Mouse (Mus musculus) MN1 (cell line): Measurements from ENCODE around the gene Epb42.
A peak's percentile ranks its signal among the peaks of the same experiment; 100 is the strongest.
"Not testable (repeated sequence)": the region's sequence is repeated elsewhere in the genome, so short reads cannot be mapped to it uniquely, and the experiment has no call there.

Experiments used
- DNase-seq: peaks from one replicate; pipeline ENCODE4 v3.0.0-alpha.2; 2016; ENCODE audit warnings: low spot score

Gene Epb42

DNA sequence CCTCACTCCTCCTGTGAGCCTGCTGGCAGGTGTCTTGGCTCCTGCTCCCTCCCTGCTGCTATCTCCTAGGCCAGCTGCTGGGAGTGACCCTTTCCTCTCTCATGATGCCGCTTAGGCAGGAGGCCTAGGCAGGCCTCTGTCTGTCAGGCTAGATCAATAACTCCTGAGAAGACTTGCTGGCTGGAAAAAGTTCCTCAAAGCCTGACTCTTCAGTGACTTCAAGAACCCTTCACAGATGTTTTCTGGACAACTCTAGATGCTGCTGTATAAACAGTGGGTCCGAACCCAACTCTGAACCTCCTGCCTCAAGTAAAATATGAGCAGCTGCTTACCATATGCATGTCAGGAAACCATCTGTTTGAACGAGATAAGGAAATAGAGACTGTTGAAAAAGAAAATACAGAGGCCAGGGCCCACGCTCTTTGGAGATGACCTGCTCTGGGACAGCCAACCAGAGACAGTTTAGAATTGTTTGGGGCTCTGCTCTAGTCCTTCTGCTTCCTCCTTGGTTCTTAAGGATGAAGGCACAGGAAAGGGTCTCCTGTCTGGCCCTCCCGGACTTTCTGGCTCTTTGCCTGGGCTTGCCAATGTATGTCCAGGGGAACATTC, at the start of gene Epb42:
Gene Epb42, minus strand, starts transcription at position 340 of the 609 bp plus-strand sequence.
- no peak for DNase-seq

DNA sequence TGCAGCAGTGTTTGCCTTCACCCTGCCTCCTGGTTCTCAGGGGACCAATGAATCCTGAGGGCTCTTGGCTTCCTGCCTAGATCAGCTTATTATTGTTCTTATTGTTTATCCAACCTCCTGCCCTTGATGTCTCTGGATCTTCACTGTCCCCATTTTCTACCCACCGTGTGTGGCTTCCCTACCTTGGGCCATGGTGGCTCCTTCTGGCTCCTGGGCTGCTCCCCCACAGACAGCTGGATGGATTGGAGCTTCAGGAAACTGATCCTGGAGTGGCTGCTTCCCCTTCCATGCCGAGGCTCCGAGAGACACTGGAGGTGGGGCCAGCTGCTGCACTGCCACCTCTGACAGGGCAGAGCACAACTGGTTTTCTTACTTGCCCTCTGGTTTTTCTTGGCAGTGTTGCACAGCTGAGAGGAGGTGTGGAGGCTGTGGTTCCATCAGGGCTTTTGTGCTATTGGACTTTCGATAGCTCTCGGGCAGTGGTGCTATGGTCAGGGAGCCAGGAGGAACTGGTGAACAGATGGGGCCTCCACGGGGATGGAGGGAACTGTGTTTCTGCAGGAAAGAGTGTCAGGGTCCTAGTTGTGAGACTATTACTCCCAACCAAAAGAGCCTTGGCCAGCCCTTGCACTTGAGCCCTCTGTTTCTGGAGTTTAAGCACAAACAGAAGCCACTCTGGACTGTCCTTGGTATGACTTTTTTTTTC, 48.8 kb upstream of the Epb42 start, which contains the start of gene Tgm5:
Gene Tgm5, minus strand, starts transcription at position 362 of the 706 bp plus-strand sequence.
- peak; percentile 50 for DNase-seq

DNA sequence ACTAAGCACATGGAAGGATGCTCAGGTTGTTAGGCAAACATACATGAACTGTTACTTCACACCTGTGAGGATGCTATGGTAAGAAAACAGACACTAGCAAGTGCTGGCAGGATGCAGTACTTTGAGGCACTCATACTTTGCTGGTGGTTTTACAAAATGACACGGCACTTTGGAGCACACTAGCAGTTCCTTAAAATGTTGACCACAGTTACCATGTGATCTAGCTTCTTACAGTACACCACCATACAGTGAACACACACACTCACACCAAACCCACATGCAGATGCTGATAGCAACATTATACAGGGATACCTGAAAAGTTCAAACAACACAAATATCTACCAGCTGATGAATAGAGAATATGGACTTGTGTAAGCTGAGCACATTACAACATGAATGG, 45.8 kb upstream of the Epb42 start:
- no peak for DNase-seq

DNA sequence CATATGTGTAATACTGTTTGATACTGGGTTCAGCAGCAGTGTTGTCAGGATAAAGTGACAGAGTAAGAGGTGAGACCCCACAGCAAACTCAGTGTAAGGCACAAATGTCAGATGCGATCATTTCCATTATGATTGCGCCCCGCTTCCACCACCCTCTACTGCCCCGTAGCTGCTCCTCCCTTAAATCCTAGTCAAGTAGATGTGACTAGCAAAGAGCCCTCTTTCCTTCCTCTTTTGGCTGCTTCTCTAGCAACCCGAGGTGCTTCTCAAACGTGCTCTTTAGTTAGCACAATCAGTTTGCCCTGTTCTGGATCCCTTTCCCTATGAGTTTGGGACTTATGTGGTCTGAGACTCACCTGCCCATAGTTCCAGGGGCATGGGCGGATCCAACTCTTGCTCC, 37.9 kb upstream of the Epb42 start:
- DNase-seq, result no peak

DNA sequence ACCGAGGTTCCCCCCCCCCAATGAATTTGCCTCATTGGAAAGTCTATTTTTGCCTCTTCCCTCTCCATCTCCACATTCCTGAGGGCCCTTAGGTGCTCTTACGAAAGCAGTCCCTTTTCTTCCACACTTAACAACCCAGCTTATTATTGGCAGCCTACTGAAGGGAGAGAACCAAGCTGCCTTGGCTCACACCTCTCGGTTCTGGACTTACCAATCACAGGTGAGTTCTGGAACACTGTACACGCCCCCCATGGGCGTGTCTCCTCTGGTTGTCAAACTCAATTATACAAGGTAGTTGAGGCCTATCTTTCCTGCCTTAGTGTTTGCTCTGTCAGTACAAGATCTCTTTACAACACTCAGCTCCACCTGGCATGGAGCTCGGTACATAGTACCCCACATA, 35.0 kb upstream of the Epb42 start:
- DNase-seq, result no peak

DNA sequence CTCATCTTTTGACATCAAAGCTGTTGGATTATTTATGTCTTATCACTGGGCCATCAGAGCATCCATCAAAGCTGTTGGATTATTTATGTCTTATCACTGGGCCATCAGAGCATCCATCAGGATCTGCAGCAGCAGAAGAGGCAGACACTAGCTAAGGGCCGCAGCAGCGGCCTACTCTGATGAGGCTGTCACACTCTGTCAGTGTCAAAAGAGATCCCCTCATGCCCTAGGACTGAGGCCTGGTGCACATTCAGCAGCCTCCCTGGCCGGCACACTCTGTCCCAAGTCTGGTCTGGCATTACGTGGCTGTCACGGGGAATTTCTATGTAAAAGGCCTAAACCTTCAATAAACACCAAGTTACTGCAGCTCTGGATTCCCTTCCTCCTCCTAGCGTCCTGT, 32.6 kb upstream of the Epb42 start:
- no peak for DNase-seq

DNA sequence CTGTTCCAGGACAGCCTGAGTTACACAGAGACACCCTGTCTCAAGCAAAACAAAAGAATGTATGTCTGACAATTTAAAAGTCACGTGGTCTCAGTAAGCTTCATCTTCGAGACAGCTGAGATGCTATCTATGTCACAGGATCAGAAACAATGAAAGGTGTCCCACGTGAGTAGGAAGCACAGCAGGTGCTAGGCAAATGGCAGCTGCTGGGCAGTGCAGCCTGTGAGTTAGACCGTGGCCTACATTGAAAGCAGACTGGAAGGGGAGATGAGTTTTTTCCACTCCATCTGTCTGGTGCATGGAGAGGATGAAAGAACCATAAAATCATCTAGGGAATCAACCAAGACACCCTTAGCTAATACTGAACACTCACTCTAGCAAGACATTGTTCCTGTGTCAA, 30.2 kb upstream of the Epb42 start:
- DNase-seq, result no peak

DNA sequence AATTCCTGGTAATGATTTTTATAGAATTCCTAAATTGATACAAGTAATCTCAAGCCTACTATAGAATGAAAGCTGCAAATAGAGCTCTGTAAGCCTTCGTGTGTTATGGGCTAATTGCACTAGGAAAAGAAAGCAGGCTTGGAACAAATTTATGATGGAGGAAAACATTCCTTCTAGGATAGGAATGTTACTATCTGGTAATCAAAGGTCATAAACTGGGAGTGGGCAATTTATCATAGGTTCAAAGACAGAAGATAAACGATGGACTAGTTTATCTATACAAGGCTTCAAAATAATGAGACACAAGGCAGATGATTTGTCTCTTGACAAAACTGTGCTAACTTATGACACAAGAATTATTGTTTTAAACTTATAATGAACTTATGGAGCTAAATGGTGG, 24.4 kb upstream of the Epb42 start:
- no peak for DNase-seq

DNA sequence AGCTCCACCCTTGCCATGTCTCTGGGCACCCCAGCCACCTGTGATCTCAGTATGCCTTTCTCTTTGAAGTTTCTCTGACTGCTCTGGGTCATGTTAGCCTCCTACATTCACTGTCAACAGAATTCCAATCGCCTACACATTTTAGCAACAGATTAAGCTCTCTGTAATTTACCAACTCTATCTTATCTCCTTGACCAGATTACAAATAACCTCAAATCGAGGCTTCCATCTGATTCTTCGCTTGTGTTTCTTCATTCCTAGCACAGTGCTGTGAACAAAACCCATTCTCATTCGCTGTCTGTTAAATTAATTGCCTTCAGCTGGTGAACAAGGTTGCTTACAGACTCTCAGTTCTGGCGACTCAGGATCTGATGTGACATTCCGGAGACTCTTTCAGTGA, 21.1 kb upstream of the Epb42 start:
- no peak for DNase-seq

DNA sequence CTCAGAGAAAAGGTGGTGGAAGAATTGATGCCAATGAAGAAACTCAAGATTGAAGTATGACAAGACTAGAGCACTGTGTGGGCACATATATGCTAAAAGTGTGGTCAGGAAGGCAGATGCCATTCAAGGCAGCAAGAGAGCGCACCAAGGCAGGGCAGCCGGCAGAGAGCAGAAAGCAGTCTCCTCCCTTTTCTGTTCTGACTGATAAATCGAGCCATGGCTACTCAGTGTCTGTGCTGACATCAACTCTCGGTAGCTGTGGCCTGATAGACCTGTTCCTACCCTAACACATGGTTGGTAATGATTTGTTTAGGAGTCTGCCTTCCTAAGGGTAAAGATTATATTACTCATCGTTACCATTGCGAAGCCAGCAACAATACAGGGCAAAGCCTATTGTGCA, 19.0 kb upstream of the Epb42 start:
- no peak for DNase-seq

DNA sequence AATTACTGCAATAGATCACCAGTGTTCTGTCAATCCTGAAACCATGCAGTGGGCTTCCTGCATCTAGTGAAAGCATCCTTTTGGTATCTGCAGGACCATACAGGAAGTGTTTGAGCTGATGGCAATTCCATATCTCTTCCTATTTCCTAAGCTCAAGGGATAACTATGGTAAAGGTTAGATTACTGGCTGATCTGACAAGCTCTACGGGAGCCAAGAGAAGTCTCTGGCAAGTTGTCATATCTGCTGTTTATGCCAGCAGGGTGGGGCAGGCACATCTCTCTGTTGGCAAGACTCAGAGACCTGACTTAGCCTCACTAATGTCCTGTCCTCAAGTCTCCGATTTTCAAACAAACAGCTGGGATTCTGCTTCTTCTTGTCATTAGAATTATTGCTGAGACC, 17.2 kb upstream of the Epb42 start:
- no peak for DNase-seq

DNA sequence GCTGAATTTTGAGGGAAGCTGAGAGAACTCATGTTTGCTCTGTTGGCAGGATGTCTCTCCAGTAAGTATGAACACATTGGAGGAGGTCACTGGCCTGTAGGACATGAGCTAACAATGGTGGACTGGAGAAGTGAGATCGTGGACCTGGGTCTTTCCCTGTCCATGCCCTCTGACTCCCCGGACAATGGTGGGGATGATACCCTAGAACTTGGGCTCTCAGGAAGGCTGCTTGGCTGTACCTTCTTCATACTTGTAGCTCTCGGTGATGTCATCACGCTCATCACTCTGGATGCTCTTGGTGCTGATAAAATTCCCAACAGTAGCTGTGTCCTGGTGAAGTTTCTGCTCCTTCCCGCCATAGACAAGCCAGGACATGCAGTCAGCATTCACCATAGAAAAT, 15.3 kb upstream of the Epb42 start:
- DNase-seq, result no peak

DNA sequence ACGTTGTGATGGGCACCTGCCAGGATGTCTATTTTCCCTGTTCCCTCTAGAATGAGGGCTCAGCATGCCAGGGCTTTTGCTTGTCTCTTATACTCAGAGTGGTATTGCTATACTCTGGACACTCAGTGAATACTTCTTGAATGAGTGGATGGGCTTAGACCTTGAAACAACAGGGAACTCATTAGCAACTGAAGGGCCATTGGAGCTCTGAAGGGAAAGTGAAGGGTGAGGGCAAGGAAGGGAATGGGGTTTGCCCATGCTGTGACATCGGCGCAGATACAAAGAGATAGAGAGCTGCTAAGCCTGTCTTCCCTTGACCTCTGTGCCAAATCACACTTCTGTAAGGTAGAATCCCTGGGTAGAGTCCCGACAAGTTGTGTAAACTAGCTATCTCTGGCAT, 8.8 kb upstream of the Epb42 start:
- no peak for DNase-seq

DNA sequence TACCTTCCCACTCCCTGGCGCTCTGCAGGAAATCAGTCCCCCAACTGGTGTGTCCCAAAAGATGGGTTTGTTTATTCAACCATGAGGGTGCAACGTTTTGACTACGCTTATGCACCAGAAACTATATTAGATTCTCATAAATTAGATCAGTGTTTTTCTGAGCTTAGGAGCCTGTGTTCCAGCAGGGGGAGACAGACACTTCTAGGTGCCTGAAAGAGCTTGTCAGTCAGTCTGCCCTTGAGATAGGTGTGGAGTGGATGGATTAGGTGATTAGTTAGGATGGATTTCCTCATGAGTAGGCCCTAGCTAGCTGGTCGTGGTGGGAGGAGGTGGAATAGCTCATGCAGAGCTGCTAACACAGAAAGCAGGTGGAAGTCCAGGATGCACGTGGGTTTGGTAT, 4.2 kb upstream of the Epb42 start:
- DNase-seq, result peak; percentile 51

DNA sequence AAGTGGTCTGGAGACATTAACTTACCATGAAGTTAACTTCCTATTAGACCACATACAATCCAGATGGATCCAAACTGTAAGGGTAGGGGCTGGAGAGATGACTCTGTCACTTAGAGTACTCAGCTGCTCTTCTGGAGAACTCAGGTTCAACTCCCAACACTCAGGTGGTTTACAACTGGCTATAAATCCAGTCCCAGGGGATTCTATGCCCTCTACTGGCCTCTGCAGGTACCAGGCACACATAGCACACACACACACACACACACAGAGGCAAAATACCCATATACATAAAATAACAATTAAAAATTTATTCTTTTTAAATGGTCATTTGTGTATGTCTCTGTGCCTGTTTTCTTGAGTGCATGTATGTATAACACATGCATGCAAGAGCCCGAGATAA, 2.5 kb upstream of the Epb42 start:
- DNase-seq, result no peak

DNA sequence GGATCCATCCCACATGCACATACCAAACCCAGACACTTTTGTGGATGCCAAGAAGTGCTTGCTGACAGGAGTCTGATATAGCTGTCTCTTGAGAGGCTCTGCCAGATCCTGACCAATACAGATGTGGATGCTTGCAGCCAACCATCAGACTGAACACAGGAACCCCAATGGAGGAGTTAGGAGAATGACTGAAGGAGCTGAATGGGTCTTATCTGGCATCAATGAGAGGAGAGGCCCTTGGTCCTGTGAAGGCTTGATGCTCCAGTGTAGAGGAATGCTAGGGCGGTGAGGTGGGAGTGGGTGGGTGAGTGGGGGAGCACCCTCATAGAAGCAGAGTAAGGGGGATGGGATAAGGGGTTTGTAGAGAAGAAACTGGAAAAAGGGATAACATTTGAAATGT, 2.0 kb upstream of the Epb42 start:
- DNase-seq, result not testable (repeated sequence)

DNA sequence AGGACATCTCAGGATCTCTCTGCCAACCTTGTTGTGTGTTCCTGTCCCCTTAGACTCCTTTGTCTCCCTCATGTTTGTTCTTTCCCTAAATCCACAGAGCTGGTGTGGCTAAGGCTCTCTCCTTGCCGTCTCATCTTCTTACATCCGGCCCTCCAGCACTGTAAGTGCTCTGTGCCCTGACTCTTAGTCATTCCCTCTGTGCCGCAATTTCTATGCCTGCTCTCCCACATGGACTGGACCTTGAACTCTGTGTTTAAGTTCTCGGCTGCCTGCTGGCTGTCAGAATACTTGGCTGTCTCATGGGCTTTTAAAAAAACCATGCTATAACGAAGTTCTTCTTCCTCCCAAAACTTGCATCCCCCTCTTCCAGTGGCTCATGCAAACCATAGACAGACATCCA, 14.0 kb downstream of the Epb42 start:
- DNase-seq, result no peak

DNA sequence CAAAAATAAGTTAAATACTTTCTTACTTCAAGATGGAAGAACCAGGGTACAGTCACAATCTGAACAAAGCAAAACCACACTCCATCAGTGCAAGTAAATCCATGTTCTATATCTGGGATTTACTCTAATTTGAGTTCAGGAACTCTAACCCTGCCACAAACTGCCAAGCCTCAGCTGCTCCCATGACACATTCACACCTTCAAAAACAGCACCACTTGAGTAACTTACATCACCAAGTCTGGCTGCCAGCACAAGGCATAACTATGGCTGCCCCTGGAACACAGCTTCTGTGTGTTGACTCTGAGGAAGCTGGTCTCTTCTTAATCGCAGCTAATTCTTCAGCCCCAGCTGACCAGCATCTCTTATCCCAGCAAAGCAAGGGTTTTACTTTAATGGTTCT, 19.7 kb downstream of the Epb42 start:
- no peak for DNase-seq

DNA sequence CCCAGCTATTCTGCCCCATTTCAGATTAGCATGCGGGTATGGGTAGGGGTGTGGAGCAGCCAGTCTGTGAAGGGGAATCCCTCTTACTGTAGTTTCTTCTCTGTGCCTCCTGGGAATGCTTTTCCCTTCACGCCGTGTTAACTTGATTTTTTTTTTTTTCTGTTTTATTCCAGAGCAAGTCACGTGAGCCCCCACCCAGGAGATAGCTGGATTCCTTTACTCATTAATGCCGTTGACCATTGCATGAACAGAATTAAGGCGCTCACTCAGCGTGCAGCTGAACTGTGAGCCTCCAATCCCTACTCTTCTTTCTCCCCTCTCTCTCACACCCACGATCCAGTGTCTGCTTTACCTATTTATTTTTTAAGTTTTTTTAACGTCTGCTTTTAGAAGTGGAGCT, 20.6 kb downstream of the Epb42 start:
- DNase-seq, result no peak

DNA sequence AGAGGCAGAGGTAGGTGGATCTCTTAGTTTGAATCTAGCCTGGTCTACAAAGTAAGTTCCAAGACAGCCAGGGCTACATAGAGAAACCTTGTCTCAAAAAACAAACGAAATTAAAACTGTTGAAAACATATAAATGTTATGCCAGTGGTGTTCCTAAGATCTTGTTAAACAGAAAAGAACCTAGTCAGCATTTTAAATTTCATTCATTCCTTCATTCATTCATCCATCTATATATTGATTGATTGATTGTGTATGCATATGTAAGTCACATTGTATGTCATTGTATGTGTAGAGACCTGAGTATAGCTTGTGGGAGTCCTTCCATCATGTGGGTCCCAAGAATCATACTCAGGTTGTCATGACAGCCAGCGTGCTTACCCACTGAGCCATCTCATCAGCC, 21.4 kb downstream of the Epb42 start:
- no peak for DNase-seq

DNA sequence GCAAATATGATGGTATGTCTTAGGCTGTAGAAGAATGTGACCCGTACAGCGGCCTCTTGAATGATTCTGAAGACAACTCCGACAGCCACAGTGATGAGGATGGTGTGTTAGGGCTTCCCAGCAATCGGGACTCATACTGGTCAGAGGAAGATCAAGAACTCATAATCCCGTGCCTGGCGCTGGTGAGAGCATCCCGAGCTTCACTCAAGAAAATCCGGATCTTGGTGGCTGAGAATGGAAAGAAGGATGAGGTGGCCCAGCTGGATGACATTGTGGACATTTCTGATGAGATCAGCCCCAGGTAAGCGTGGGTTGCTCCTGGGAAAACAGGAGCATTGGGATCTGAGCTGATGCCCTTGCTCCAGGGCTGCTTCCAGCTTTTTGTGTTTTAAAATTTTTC, 24.2 kb downstream of the Epb42 start:
- no peak for DNase-seq

DNA sequence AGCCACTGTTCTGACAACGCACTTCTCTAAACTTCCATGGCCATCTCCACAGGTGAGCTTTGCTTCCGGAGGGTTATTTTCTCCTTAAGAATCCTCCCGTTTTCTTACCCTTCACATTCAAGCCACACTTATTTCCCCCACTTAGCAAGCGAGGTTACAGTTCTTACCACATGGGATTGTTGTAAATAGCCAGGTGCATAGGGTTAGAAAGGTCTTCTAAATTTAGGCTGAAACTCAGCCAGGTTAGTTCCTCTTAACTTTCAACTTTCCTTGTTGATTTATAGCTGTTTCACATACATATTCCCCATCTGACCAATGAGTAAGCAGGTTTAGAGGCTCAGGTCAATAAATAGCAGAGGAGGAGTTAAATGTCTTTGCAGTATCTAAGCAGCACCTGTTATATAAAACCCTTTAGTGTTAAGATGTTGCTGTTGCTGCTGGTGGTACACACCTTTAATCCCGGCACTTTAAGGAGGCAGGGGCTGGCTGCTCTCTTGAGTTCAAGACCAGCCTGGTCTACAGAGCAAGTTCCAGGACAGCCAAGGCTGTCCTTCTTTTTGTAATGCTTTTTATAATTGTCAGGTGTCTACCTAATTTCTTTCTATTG, 27.7 kb downstream of the Epb42 start:
- no peak for DNase-seq

DNA sequence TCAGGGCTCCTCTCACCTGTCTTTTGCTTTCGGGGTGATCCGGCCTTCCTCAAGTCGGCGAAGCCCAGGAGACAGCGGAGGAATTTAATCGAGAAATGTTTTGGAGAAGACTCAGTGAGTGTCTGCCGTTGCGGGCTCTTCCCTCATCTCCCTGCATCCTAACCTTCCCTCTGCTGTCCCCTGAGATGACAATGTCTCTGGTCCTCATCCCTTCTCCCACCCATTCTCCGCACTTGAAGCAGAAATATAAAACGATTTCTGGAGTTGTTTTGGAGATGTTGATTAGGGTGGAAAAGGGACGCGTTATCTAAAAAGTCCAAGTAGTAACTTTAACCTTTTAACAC, 28.2 kb downstream of the Epb42 start:
- DNase-seq, result no peak
